Mouse (Mus musculus) right cerebral cortex, adult 18-20 months (tissue): Measurements from ENCODE around the gene Dcbld1.

Experiments used
- DNase-seq: peaks from one replicate; pipeline ENCODE4 v3.0.0; 2022; ENCODE audit warnings: mixed read lengths

Gene Dcbld1

DNA sequence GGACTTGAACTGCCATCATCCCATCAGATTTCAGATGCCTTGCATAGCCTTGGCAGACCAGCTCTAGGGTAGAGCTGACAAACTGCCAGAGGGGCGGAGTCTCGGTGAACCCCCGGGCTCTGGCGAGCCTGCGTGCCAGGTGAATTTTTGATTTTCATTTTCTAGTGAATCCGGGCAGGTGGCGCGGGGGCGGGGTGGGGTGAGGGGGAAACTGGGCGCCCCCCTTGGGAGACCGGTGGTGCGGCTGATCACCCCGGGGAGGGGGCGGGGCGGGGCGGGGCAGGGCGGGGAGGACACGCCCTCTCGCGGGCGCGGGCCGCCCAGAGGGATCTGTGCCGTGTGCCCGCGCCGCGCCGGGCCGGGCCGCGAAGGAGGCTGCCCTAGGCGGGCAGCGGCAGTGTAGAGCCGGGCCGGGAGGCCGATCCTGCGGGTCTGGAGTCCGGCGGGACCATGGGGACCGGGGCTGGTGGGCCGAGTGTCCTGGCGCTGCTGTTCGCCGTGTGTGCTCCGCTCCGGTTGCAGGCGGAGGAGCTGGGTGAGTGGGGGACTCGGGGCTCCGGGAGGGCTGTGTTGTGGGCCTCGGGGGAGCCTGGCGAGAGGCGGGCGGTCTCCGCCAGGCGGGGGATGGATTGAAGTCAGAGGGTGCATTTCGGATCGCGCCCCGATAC is at the start of gene Dcbld1:
TSS of gene Dcbld1 (plus strand) at position 319 of the 668 bp plus-strand sequence.
- DNase-seq, result peak; percentile 37

DNA sequence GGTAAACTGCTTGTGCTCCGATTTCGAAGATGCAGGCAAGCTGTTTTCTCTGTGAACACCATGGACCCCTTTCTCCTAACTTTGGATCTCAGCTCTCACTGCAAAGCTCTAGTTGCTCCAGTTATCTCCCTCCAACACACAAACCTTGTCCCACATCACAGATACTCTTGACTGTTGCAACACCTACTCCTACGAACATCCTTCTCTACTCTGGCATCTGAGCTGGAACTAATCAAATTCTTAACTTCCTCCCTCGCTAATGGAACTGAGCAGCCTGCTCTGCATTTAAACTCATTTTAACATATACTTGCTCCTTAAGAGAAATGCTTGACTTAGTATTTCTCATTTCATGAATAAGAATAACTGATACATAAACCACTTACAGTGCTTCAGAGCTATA is 47.5 kb upstream of the Dcbld1 start:
- DNase-seq, result peak; percentile 19

DNA sequence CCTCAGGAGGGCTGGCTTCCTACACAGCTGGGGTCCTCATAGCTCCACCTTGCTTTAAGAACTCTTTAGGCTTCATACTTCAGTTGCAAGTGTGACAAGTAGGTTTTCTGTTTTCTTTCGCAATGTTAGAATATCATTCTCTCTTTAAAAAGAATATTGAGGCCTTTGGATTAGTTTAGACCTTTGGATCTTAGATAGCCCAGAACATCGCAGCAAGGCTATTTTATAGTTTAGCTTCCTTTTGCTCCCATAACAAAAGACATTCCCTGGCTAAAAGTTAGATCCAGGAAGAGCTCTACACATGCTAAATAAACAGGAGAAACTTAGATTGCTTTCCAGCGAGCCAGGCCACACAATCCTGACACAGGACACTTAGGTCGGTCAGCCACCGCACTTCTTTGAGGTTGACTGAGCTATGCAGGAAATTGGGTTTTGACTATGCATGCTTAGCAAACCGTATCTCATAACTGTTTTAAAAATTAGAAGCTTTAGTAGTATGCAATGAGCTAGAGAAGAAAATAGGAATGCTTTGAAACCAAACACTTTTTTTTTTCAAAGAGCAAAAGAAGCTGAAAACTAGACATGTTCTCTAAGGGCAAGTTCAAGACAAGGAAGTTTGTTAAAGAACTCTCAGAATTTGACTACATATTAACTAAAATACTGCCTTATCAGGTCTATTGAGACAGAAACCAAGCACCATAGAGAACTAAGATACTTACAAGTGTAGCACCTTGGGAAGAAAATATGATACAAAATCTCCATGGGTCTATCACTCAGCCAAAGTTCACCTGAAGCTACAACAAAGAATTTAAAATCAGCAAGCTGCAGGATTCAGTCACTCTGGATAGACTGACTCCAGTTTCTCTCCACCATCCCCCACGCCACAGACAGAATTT is 38.2 kb upstream of the Dcbld1 start, which contains the start of gene Ros1:
TSS of gene Ros1 (minus strand) at position 288 of the 896 bp plus-strand sequence.
- no peak for DNase-seq

DNA sequence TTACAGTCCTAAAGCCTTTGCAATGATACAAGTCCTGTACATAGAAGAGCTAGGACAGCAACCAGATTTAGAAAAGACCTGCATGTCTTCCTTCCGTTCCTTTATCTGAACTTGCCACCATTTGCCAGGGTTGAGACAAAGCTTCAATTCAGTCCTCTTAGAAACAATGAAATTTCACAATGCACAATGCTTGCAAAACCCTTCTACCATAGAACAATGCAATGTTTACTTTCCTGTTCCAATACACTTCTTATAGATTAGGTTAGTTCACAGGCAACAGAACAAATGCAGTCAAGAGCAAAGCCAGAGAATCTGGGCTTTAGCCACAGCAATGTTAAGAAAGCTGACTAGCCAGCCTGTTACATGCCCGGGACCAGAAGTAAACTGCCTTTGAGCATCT is 29.4 kb upstream of the Dcbld1 start:
- no peak for DNase-seq

DNA sequence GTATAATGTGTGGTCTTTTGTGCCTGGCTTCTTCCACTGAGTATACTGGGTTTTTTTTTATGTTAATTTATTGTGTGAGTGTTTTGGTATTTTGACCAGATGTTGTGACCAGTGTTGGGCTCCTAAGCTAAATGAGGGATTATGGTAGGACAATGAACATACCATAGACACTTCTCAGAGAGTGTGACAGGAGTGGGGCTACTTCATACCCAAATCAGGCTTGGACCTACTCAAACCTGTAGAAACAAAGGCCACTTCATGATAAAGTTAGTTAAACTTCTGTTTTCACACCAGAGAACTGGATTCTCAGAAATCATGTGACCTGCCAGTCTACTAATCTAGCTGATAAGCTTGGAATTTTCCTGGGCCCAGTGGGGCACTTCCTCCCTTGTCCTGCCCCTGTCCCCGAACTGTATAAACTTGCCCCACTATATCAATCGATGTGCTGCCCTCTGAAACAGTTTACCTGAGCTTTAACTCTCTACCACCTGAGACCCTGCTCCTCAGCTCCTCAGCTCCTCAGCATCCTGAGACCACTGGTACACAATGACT is 18.1 kb upstream of the Dcbld1 start:
- no peak for DNase-seq

DNA sequence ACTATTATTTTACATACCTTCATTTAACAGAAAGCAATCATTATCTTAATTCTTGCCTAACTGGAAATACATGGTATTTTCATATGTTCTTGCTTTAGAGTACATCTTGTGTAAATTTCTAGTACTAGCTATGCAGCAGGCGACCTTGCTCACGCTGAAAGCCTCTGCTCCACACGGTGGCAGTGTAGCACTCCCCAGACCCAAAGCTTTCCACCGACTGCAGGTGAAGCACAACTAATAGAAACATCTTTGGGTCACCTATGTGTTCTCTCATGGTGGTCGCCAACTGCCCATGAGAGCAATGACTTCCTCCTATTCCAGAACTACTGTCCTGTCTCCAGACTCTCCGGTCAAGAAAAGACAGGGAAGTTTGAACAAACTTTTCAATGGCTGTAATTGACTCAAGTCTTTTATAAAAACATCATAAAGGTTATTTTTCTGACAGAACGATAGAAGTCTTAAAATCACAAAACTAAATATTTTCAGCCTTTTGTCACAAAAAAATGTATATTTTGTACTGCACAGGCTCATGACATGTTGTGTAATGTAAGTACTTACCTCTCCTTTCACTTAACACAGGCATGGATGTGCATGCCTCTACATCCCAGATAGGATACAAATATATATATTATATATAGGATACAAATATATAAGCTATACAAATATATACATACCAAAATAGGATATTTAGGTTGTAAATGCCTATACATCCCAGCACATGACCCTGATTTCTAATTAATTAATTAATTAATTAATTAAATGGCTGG is 16.4 kb upstream of the Dcbld1 start:
- DNase-seq, result peak; percentile 56

DNA sequence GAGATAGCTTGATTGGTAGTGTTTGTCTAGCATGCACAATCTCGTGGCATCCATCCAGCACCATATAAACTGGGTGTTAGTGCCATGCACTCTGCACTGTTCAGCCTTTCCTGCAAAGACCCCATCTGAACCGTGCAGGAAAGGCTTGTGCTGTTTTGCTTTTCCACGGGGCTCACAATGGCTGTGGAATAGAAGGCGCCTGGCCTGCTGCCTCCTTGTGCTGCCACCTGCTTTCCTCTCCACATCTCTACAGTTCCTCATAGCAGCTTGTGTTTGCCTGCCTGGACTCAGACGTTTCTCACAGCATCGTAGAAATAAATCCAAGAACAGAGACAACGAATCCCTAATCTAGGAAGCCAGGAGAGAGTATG is 15.9 kb upstream of the Dcbld1 start:
- no peak for DNase-seq

DNA sequence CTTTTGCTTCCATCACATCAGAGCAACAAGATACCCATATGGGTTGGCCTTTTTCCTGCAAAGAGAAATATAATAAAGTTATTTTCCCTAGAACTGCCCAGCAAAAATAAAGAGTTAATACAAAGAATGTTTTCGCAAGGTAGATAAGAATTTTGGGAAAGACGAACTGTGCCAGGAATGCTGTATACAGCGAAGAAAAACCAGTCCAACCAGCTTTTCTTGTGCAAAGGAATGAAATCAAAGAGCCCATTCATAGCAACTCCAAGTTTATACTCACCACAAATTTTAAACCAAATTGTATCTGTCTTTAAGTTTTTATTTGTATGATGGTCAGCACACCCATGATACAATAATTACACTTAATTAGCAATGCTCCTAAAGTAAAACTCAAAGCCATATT is 13.8 kb upstream of the Dcbld1 start:
- no peak for DNase-seq

DNA sequence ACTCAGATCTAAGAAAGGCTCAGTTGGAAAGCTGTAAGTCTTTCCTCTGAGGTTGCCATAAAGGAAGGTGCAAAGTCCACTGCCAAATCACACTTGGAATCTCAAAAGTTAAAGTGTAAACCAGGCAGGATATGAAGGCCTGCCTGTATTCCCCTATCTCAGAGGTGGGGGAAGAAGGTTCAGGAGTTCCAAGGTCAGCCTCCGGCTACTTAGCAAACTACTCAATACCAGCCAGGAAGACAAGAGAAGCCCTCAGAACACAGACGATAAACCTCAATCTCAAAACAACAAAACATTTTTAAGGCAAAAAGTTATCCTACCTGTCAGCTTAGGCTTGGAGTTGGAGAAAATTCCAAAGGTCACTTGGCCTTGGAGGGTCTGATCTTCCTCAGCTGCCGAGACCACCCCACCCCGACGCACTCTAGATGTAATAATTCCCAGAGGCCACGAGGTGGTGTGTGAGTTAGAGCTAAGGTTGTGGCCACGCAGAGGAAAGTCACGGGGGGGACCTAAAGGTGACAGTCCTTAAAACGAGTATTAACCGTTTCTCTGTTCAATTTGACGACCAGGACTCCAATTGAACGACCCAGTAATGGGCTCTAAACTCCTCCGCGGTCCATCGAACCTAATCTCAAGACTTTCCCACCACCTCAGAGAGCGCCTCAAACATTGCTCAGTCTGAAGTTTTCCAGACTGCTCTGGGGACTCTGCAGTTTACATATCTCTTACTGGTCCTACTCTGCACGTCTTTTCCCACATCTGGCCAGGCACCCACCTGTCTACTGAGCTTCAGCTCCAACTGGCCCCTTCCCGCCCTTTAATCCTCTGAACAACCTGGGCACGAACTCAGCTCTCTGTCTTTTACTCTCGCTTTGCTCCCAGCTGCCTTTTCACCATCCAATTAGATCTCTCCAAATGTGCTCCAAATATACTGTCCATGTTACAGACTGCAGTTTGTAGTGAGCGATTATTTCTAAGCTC is 933 bp upstream of the Dcbld1 start:
- no peak for DNase-seq

DNA sequence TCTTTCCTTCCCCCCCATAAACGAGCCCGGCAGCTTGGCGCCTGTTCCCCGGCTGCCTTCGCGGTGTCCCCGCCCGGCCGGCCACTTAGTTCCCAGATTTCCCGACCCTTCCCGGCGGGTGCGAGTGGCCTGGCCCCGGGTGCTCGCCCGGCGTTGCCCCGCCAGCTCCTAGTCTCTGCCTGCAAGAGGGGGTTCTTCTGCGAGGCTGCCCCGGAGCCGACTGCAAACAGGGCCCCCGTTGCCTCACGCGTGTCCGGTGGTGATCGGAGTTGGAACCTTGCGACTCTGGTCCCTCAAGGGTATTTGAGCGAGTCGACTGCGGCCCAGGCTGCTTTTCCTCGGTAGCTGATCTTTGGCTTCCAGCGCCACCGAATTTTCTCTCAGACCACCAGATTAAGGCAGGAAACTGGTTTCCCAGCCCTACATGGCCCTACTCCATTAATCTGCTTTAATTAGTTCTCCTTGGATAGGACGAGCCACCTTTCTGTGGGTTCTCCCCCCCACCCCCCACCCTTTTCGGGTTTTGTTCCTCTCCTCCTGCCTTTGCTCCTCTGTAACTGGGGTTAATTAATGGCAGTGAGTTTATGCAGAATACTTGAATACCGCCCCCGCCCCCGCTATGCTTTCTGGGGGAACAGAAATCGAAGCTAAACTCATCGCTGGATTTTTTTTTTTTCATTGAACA is 692 bp downstream of the Dcbld1 start:
- no peak for DNase-seq

DNA sequence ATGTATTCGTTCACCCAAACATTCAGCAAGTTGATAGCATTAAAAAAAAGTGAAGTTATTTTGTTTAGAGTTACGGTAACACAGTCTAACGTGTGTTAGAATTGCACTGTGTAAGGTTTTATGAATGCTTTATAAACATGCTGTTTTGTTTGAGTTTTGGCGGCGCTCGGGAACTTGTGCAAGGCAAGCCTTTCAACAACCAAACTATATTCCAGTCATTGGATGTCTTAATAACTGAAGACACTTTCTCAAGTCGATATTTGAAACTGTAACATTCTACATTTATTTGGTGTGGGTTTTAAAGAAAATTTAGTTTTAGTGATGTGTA is 1.2 kb downstream of the Dcbld1 start:
- DNase-seq, result no peak

DNA sequence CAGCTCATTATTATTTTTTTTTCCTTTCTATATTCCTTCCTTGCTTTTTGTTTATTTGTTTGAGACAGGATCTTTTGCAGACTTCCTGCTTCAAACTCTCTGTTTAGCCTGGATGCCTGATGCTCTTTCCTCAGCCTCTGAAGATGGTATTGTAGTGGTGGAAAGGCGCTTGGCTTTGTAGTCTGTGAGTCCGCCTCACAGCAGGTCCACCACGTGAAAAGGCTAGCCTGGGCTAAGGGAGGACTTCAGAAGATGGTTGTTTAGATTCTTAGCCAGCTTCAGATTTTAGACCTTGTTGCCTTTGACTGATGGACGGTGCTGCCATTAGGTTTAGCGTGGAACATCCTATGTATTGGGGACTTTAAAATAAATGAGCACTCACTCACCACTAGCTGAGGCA is 2.0 kb downstream of the Dcbld1 start:
- DNase-seq, result no peak

DNA sequence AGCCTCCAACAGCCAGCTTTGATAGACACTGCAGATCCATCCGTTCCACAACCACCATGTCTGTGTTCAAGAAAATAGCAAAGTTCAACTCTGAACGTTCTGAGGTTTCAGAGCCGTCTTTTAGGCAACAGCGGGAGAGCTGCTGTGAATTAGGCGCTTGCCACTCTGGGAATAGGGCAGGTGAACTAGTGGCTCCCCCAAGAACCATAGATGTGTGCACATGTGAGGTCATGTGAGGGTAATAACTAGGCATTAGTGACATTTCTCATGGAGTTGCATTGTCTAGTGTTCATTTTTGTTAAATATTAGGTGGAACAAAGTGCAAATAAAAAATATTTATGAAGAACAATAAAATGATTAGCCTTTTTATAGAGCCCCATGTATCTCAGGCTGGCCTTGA is 8.6 kb downstream of the Dcbld1 start:
- no peak for DNase-seq

DNA sequence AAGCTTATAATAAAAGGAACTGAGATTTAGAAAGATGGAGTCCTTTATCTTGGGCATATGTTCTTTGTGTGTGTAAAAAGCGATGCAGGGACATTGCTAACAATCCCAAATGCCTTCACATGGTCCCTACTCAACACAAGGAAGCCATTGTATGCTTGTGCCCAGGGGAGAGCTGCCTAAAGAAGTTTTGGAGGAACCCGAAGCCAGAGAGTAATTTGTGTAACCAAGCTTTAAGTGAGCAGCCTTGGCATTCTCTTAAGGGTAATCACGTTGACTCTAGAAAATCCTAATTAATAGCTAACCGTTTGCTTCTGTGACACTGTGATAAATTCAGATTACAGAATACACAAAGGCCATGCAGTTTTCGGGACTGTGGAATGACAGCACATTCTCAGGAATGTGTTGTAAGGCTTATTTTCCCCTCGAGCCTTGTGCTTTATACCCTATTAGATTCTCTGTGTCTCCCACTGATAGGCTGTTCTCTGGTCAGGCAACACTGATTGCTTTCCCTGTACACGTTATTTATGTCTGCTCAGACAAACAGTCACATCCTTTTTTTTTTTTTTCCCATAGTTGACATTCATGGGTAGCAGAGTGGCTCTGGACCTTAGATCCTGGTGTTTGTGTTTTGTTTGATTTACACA is 9.4 kb downstream of the Dcbld1 start:
- no peak for DNase-seq

DNA sequence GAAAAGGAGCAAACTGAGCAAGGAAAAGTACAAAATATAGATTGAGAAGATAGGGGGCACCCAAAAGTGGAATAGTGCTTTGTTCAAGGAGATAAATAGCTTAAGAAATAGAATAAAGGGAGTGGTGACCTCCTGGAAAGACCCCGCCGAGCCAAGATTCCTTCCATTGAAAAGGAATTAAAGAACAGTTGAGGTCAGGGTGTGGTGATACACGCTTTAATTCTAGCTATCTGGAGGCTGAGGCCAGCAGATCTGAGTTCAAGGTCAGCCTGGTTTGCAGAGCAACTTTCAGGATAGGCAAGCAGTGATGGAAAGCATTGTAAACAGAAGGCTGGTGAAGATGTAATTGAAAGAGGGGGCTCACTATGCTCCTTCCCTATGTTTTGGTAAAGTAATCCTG is 12.8 kb downstream of the Dcbld1 start:
- no peak for DNase-seq

DNA sequence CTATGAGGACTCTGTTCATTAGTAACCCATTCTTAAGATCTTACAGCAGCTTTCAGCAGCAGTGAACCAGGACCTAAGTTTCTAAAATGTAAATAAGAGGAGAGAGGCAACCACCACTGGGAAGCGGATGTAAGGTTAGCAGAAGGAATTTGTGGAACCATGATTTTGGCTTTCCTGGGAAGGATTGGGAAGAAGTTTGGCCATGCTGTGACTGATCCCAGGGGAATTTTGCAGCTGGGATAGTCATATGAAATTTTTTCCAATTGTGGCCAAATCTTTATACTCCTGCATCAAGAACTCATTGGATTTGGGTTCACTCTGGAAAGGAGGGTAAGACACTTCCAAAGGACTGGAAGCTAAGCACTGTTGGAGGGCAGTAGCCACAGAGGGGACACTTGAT is 18.8 kb downstream of the Dcbld1 start:
- no peak for DNase-seq

DNA sequence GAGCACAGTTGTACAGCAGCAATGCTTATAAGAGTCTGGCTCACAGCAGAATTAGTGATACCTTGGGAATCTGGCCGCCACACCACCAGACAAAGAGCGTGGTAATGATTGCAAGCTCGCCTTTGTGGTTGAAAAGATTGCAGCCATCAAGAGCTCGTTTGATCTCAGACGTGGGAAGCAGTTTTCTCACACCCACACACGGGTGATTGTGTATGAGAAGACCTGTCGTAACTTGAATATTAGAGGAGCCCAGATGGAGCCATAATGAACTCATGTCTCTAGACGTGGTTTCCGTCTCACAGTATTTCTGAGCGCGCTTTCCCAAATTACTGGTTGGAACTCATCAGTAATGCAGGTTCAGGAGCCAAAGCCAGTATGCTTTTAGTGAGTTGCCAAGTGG is 20.0 kb downstream of the Dcbld1 start:
- no peak for DNase-seq

DNA sequence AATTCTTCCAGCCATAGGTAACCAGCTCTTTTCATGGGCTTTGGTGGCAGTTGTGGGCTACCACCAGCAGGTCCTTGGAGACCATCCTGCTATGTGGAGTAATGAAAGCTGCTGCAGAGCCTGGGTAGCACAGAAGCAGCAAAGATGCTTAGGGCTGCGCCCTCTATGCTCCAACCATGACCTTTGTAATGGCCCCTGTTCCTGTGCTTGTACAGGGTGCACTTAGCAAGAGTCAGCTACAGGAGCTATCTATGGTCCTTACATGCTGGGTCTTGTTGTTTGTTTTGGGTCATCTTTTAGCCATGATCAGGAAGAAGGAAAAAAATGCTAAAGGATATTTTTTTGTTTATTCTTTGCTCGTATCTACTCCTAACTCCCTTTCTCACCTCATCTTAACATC is 24.3 kb downstream of the Dcbld1 start:
- no peak for DNase-seq

DNA sequence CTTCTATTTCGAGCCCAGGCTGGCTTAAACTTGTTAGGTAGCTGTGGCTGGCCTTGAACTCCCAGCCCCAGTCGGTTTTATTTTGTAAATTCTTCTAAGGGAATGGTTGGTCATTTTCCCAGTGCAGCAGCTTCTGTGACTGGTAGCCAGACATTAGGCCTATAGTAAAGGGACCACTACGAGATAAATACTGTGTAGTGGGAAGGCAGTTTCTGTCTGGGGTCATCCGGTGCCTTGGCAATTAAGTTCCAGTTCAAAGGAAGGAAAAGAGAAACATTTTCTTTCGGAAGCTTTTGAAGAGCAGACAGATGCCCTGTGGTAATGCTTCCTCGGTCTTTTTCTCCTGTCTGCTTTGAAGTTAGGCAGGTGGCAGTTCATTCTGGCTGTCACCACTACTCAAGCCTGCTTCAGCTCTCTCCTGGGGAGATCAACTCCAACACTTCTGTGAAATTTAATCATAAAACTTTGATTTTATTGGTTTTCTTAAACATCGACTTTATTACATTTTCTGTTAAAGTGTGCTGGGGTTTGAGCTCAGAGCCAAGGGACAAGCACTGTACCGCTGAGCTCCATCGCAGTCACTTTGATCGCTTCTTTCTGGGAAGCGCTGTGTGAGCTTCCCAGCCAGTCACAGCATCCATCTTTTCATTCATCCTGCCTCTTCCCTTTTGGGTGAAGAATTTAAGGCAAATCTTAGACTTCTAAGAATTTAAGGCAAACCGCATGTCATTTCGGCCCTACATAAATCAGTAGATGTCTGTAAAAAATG is 24.9 kb downstream of the Dcbld1 start:
- no peak for DNase-seq

DNA sequence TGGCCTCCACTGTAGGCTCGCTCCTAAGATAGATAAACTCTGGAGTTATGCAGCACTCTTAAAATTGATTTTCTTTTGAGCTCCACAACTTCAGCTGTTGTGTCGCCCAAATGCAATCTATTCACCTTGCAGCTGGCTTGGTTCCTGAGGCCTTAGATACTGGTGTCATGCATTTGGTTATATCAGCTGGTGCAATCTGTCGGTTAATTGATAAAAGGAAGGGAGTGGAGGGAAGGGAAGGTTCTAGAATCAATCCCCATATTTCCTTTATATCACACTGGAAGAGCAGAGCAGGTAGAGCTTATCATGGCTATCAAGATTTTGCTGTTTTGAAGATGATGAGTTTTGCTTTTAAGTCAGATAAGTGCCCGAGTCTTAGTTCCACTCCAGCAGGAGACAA is 26.8 kb downstream of the Dcbld1 start:
- no peak for DNase-seq
